In the genomic region with DNA sequence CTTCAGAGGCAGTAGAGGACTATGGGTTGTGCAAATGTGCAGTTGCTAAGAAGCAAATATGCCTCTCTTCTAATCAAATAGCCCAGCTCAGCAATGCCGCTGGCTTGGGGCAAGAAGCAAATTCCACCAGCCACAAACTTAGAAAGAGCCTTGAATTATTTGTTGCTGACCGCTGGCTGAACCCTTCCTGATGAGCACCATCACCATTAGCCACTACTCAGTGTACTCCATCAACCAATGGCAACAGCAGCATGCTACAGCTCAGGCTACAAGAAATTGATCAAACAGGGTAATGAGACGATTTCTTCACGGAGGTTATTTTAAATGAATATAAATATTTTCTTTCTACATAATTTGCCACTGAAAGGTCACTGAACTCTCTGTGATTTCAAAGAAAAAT, we compare ENCODE assay signal across 21 mouse cellular contexts. TPM values are rescaled to one million over a fixed set of nuclear protein-coding genes. Genes with fewer than 3 reads are reported as not detected.
A peak's percentile ranks its signal among the peaks of the same experiment; 100 is the strongest.
DNase-seq lines count a peak whose midpoint lies in the region; ATAC-seq lines count a peak whose summit lies in the region.
"Had no signal": no experiment of that assay in that cellular context is flagged by ENCODE, and none has a peak within 500 bp of the region (broad histone marks: within the 10 kb centered on the region; RNA-seq: fewer than 3 reads in every experiment).

No protein-coding gene starts in this region.

- H3K9ac ChIP-seq in hindbrain, embryonic 13.5 days, result no peak overlapping the region
- H3K9ac ChIP-seq in lung, embryonic 16.5 days (ENCODE audit: low read length), result no peak overlapping the region
- H3K9ac ChIP-seq in neural tube, embryonic 11.5 days (ENCODE audit: low read length), result no peak overlapping the region
- H3K9ac ChIP-seq: forebrain, embryonic 12.5 days; stomach, embryonic 15.5 days had no signal

- no peak for ATAC-seq in hindbrain, embryonic 13.5 days (ENCODE audit: low FRiP score)
- peak; percentile 93 for ATAC-seq in lung, embryonic 16.5 days (ENCODE audit: low read depth)
- ATAC-seq in neural tube, embryonic 11.5 days (ENCODE audit: insufficient read depth, low FRiP score, low TSS enrichment), result peak; percentile 92
- ATAC-seq: activated CD4-positive, CD25-positive, alpha-beta regulatory T cell, adult 4 months; CD4-positive, CD25-positive, alpha-beta regulatory T cell, adult 4 months; inflammation-experienced regulatory T-cells, adult 6 months had no signal

- H3K27ac ChIP-seq in hindbrain, embryonic 10.5 days, result no peak overlapping the region
- H3K27ac ChIP-seq in hindbrain, embryonic 13.5 days, result no peak overlapping the region
- H3K27ac ChIP-seq in lung, embryonic 16.5 days (ENCODE audit: low read length), result peak overlapping the region; percentile 30; the same call in 1 of the 2 replicates
- H3K27ac ChIP-seq in neural tube, embryonic 11.5 days (ENCODE audit: low read depth, low read length), result no peak overlapping the region
- H3K27ac ChIP-seq: forebrain, embryonic 12.5 days; limb, embryonic 10.5 days; midbrain, embryonic 10.5 days; stomach, embryonic 15.5 days had no signal

- no peaks in the 10 kb centered on the region for H3K36me3 ChIP-seq in hindbrain, embryonic 10.5 days
- no peaks in the 10 kb centered on the region for H3K36me3 ChIP-seq in hindbrain, embryonic 13.5 days
- no peaks in the 10 kb centered on the region for H3K36me3 ChIP-seq in lung, embryonic 16.5 days (ENCODE audit: control insufficient read depth, insufficient read depth, low read length)
- no peaks in the 10 kb centered on the region for H3K36me3 ChIP-seq in neural tube, embryonic 11.5 days (ENCODE audit: control insufficient read depth, insufficient read depth, low read length)
- H3K36me3 ChIP-seq: forebrain, embryonic 12.5 days; limb, embryonic 10.5 days; midbrain, embryonic 10.5 days; stomach, embryonic 15.5 days had no signal

- no peaks in the 10 kb centered on the region for H3K27me3 ChIP-seq in hindbrain, embryonic 10.5 days (ENCODE audit: insufficient read depth, poor library complexity, severe bottlenecking)
- H3K27me3 ChIP-seq in hindbrain, embryonic 13.5 days, result no peaks in the 10 kb centered on the region
- H3K27me3 ChIP-seq in lung, embryonic 16.5 days (ENCODE audit: control insufficient read depth, insufficient read depth, low read depth, low read length), result no peaks in the 10 kb centered on the region
- no peaks in the 10 kb centered on the region for H3K27me3 ChIP-seq in neural tube, embryonic 11.5 days (ENCODE audit: control insufficient read depth, insufficient read depth, low read length)
- H3K27me3 ChIP-seq: forebrain, embryonic 12.5 days; stomach, embryonic 15.5 days had no signal

- no peaks in the 10 kb centered on the region for H3K9me3 ChIP-seq in hindbrain, embryonic 10.5 days
- H3K9me3 ChIP-seq in hindbrain, embryonic 13.5 days, result no peaks in the 10 kb centered on the region
- H3K9me3 ChIP-seq in lung, embryonic 16.5 days (ENCODE audit: control insufficient read depth, low read length), result no peaks in the 10 kb centered on the region
- no peaks in the 10 kb centered on the region for H3K9me3 ChIP-seq in neural tube, embryonic 11.5 days (ENCODE audit: control insufficient read depth, low read length)
- H3K9me3 ChIP-seq: forebrain, embryonic 12.5 days; limb, embryonic 10.5 days; midbrain, embryonic 10.5 days; stomach, embryonic 15.5 days had no signal

- H3K4me1 ChIP-seq in hindbrain, embryonic 10.5 days (replicated peaks), result peaks cover 6% of the 10 kb centered on the region
- H3K4me1 ChIP-seq in hindbrain, embryonic 13.5 days (replicated peaks), result peaks cover 7% of the 10 kb centered on the region; the same call in 1 of the 2 replicates
- H3K4me1 ChIP-seq in lung, embryonic 16.5 days (replicated peaks; ENCODE audit: control insufficient read depth, insufficient read depth, low read length), result peaks cover 2% of the 10 kb centered on the region; the same call in 1 of the 2 replicates
- H3K4me1 ChIP-seq in neural tube, embryonic 11.5 days (ENCODE audit: control insufficient read depth, insufficient read depth, low read length), result peaks cover 15% of the 10 kb centered on the region; the same call in 1 of the 2 replicates
- H3K4me1 ChIP-seq: forebrain, embryonic 12.5 days; stomach, embryonic 15.5 days had no signal

- H3K4me2 ChIP-seq in hindbrain, embryonic 13.5 days, result no peak overlapping the region
- no peak overlapping the region for H3K4me2 ChIP-seq in lung, embryonic 16.5 days (ENCODE audit: low read depth, low read length)
- H3K4me2 ChIP-seq in neural tube, embryonic 11.5 days (ENCODE audit: low read depth), result no peak overlapping the region
- H3K4me2 ChIP-seq: forebrain, embryonic 12.5 days; stomach, embryonic 15.5 days had no signal

- no peak overlapping the region for H3K4me3 ChIP-seq in hindbrain, embryonic 10.5 days
- H3K4me3 ChIP-seq in hindbrain, embryonic 13.5 days, result no peak overlapping the region
- H3K4me3 ChIP-seq in lung, embryonic 16.5 days (ENCODE audit: low read length), result no peak overlapping the region
- no peak overlapping the region for H3K4me3 ChIP-seq in neural tube, embryonic 11.5 days (ENCODE audit: low read depth, low read length)
- H3K4me3 ChIP-seq: forebrain, embryonic 12.5 days; limb, embryonic 10.5 days; midbrain, embryonic 10.5 days; stomach, embryonic 15.5 days had no signal

- peak; percentile 3 for DNase-seq in hindbrain, embryonic 10.5 days (ENCODE audit: low spot score)
- DNase-seq in Muller cell, postnatal 12 days (ENCODE audit: inconsistent ontology term), result peak; percentile 57
- peak; percentile 80 for DNase-seq in neural tube, embryonic 11.5 days (ENCODE audit: low spot score)
- DNase-seq in kidney, adult 9 months, result no peak
- DNase-seq in natural killer cell, adult 2 months (ENCODE audit: low spot score in 2 of 2), result no peak
- DNase-seq: adrenal gland, postnatal 25 days; cerebellum, adult 11 months; cerebellum, postnatal 25 days; heart, adult 11 months; heart, postnatal 36 days; retina, postnatal 1 day; thymus, adult 18-20 months had no signal

- WGBS in hindbrain, embryonic 10.5 days, result 64% methylated on average over 4 of the region's 4 CpGs
- 30% methylated on average over 4 of the region's 4 CpGs for WGBS in hindbrain, embryonic 13.5 days
- WGBS in lung, embryonic 16.5 days, result 26% methylated on average over 4 of the region's 4 CpGs
- WGBS in neural tube, embryonic 11.5 days, result 42% methylated on average over 4 of the region's 4 CpGs

RNA-seq across cellular contexts. Expression of a gene that starts 36.6 kb away (rescaled TPM):
- polyA plus RNA-seq in hindbrain, embryonic 10.5 days (2016; fragmentation: Nextera tagmentation; extraction: Ambion mirVana), result 14.5 and 18.1 TPM in 2 replicates
- polyA plus RNA-seq in hindbrain, embryonic 13.5 days (2015; fragmentation: Nextera tagmentation; extraction: Ambion mirVana), result 28.6 and 35.6 TPM in 2 replicates
- 68.7 and 71.7 TPM in 2 replicates for polyA plus RNA-seq in lung, embryonic 16.5 days (2015; fragmentation: Nextera tagmentation; extraction: Ambion mirVana)
- 70.1 and 71.8 TPM in 2 replicates for polyA plus RNA-seq in neural tube, embryonic 11.5 days (2014; fragmentation: Nextera tagmentation; extraction: Ambion mirVana)

Comparison
In these comparisons a context has a peak if more than half of its experiments do, and no peak if none do; other contexts are left out.
1. DNase-seq: peak in hindbrain, embryonic 10.5 days (single experiment), Muller cell, postnatal 12 days (single experiment) and neural tube, embryonic 11.5 days (single experiment); none in kidney, adult 9 months (single experiment) and natural killer cell, adult 2 months (0 of 2).